Comparison of ENCODE assay signal across 15 mouse cellular contexts in the genomic region with DNA sequence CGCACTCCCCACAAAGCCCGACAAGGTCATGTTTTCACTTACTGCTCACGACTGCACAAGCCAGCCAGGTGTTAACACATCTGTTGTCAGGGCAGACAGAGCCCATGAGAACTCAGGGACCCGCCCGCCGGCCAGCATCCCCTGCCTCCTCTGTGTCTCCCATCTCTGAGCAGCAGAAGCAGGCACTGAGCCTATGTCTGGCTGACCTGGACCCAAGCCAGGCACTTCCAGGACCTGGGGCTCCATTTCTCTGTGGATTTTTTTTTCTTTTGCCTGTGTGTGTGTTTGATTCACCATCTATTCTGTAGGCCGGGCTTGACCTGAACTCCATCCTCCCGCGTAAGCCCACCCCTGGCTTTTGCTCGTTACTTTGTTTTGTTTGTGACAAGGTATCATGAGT. TPM values are rescaled to one million over a fixed set of nuclear protein-coding genes. Genes with fewer than 3 reads are reported as not detected.
DNase-seq lines count a peak whose midpoint lies in the region.
"Had no signal": no experiment of that assay in that cellular context is flagged by ENCODE, and none has a peak within 500 bp of the region (broad histone marks: within the 10 kb centered on the region; RNA-seq: fewer than 3 reads in every experiment).

No protein-coding gene starts in this region.

- intact Hi-C loops in left cerebral cortex, postnatal 4 days (cut with DNase I), result no loop called here
- intact Hi-C loops in left cerebral cortex, postnatal 36 days (cut with DNase I), result no loop called here

- peak; percentile 41 for DNase-seq in cerebellum, adult 8-10 months
- DNase-seq in cerebellum, adult 9-10 months, result no peak
- peak; percentile 45 for DNase-seq in left cerebral cortex, postnatal 4 days
- DNase-seq in left cerebral cortex, postnatal 36 days (ENCODE audit: low spot score in 2 of 2), result no peak
- DNase-seq in brain, adult 2 months (ENCODE audit: low read depth, low spot score), result peak; percentile 49
- DNase-seq in cerebellum, postnatal 25 days, result peak; percentile 56 to 78
- DNase-seq in heart, adult 9 months (ENCODE audit: low spot score in 2 of 2), result no peak
- DNase-seq in layer of hippocampus, postnatal 10 days (ENCODE audit: low spot score in 2 of 2), result no peak
- DNase-seq: adrenal gland, postnatal 14 days; heart, postnatal 10 days; kidney, postnatal 4 days; lung, adult 2 months; right cerebral cortex, adult 18-20 months had no signal

RNA-seq across cellular contexts. Expression of a gene that starts 23.5 kb away (rescaled TPM):
- 100 to 1,000 TPM; 448 to 467 TPM for total RNA-seq in left cerebral cortex, postnatal 4 days (2021)
- total RNA-seq in left cerebral cortex, postnatal 36 days (2021), result 100 to 1,000 TPM; 390 to 450 TPM
- 100 to 1,000 TPM; 426 to 444 TPM for total RNA-seq in layer of hippocampus, postnatal 10 days (2021)
- total RNA-seq: MEL had no signal

RNA-seq across cellular contexts. Expression of a gene that starts 49.0 kb away (rescaled TPM):
- total RNA-seq in left cerebral cortex, postnatal 4 days (2021), result not detected
- total RNA-seq in left cerebral cortex, postnatal 36 days (2021), result under 1 TPM in 1 of 2 experiments, not detected in 1; 0.18 TPM
- under 1 TPM; 0.13 to 0.23 TPM for total RNA-seq in layer of hippocampus, postnatal 10 days (2021)
- total RNA-seq: adrenal gland, postnatal 14 days; CH12.LX; MEL had no signal

Comparison
In these comparisons a context has a peak if more than half of its experiments do, and no peak if none do; other contexts are left out.
1. DNase-seq: peak in cerebellum, adult 8-10 months (single experiment), left cerebral cortex, postnatal 4 days (single experiment), brain, adult 2 months (single experiment) and cerebellum, postnatal 25 days (2 of 2); none in cerebellum, adult 9-10 months (single experiment), left cerebral cortex, postnatal 36 days (0 of 2), heart, adult 9 months (0 of 2) and layer of hippocampus, postnatal 10 days (0 of 2).